Mouse (Mus musculus) heart, embryonic 13.5 days (tissue): ENCODE measurements around the gene Banf1. TPM values are rescaled to one million over a fixed set of nuclear protein-coding genes. Genes with fewer than 3 reads are reported as not detected.
"Not testable (repeated sequence)": the region's sequence is repeated elsewhere in the genome, so short reads cannot be mapped to it uniquely, and the experiment has no call there.

Experiments used
- ATAC-seq: fragments of 200-750 bp; cut with Nextera tagmentation; 2 replicates; pipeline ENCODE4 v1.8.0; 2017; ENCODE audit warnings: moderate TSS enrichment; ENCODE audit not compliant: insufficient number of reproducible peaks, low FRiP score, low TSS enrichment; ENCODE audit errors: extremely low read depth
- H3K27ac ChIP-seq: fragments of 300-500 bp; sonication (generic); replicated peaks from 2 replicates; pipeline ENCODE4 v1.5.1; 2015; ENCODE audit warnings: moderate library complexity, mild to moderate bottlenecking, inconsistent platforms
- H3K27me3 ChIP-seq: fragments of 300-500 bp; sonication (generic); replicated peaks from 2 replicates; pipeline ENCODE4 v1.6.1; 2015; ENCODE audit warnings: mild to moderate bottlenecking, inconsistent platforms
- H3K36me3 ChIP-seq: fragments of 300-500 bp; sonication (generic); 2 replicates; pipeline ENCODE4 v1.6.1; 2015; ENCODE audit warnings: mild to moderate bottlenecking, inconsistent platforms
- H3K4me1 ChIP-seq: fragments of 300-500 bp; sonication (generic); 2 replicates; pipeline ENCODE4 v1.6.1; 2015; ENCODE audit warnings: inconsistent platforms
- H3K4me2 ChIP-seq: fragments of 300-500 bp; sonication (generic); 2 replicates; pipeline ENCODE4 v1.6.1; 2015; ENCODE audit warnings: inconsistent platforms, mild to moderate bottlenecking, moderate library complexity
- H3K4me3 ChIP-seq: fragments of 300-500 bp; sonication (generic); 2 replicates; pipeline ENCODE4 v1.5.1; 2015; ENCODE audit warnings: moderate library complexity, mild to moderate bottlenecking, inconsistent platforms
- H3K9ac ChIP-seq: fragments of 300-500 bp; sonication (generic); 2 replicates; pipeline ENCODE4 v1.6.1; 2015; ENCODE audit warnings: inconsistent platforms, mild to moderate bottlenecking, moderate library complexity
- H3K9me3 ChIP-seq: fragments of 300-500 bp; sonication (generic); 2 replicates; pipeline ENCODE4 v1.6.1; 2016; ENCODE audit warnings: inconsistent platforms
- WGBS: fragments of 180-500 bp; shearing (Covaris S2); methylation state at CpG from one replicate; pipeline ENCODE4 v1.1.7; 2015; ENCODE audit warnings: mixed read lengths; 5-methylcytosine and 5-hydroxymethylcytosine counted together
- polyA plus RNA-seq: library from polyadenylated mRNA; unstranded; fragments of >200 nt; fragmentation: Nextera tagmentation; extraction: Ambion mirVana; gene quantifications from 2 replicates; pipeline ENCODE4 v1.2.1, GENCODE M21; 2015

The Banf1 gene
- polyA plus RNA-seq, 1 experiment from 2014 or later, result 399 TPM

- H3K4me2 ChIP-seq, H3K36me3 ChIP-seq, ATAC-seq, H3K9me3 ChIP-seq, H3K27me3 ChIP-seq, H3K4me1 ChIP-seq, H3K4me3 ChIP-seq: not testable (repeated sequence)
- WGBS, result 66% methylated on average over 4 of the region's 4 CpGs
- H3K27ac ChIP-seq, result peak overlapping the region; percentile 20; the same call in 1 of the 2 replicates
- H3K9ac ChIP-seq, result peak overlapping the region; percentile 16; the same call in 1 of the 2 replicates
Measured at GRCm38 (mm10) chr19:5401073-5401472, 34.1 kb upstream of the Banf1 start.

- H3K4me3 ChIP-seq, result no peak overlapping the region
- no peaks in the 10 kb centered on the region for H3K27me3 ChIP-seq
- no peak overlapping the region for H3K4me2 ChIP-seq
- no peak overlapping the region for H3K27ac ChIP-seq
- ATAC-seq, result no peak
- H3K36me3 ChIP-seq, result no peaks in the 10 kb centered on the region
- peaks cover 21% of the 10 kb centered on the region for H3K4me1 ChIP-seq
- WGBS, result 63% methylated on average over 4 of the region's 4 CpGs
- no peak overlapping the region for H3K9ac ChIP-seq
- no peaks in the 10 kb centered on the region for H3K9me3 ChIP-seq
Measured at GRCm38 (mm10) chr19:5395371-5395770, 28.4 kb upstream of the Banf1 start.

- no peak overlapping the region for H3K4me3 ChIP-seq
- no peak for ATAC-seq
- H3K27me3 ChIP-seq, result no peaks in the 10 kb centered on the region
- no peaks in the 10 kb centered on the region for H3K36me3 ChIP-seq
- no peak overlapping the region for H3K4me2 ChIP-seq
- H3K9ac ChIP-seq, result no peak overlapping the region
- H3K27ac ChIP-seq, result no peak overlapping the region
- WGBS, result 41% methylated on average over 10 of the region's 10 CpGs
- H3K9me3 ChIP-seq, result no peaks in the 10 kb centered on the region
- H3K4me1 ChIP-seq, result peaks cover 33% of the 10 kb centered on the region
Measured at GRCm38 (mm10) chr19:5394168-5394567, 27.2 kb upstream of the Banf1 start.

DNA sequence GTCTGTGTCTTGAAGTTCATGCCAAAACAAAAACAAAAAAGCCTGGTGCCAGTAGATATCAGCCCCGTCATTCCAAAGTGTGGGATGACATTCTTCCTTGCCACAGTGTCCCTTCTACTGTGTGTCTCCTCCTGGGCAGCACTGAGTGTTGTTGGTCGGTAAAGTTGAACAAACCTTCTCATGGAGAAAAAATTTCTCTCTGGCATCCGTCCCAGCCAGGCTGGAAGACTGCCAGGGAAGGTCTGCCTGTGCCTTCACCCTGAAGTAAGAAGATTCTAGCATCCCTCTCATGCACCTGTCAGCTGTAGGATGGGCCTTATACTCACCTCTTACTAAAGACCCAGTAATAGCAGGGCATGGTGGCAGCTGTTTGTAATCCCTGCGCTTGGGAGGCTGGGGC is 25.9 kb upstream of the Banf1 start:
- Histone ChIP-seq H3K9ac (peak overlapping the region; percentile 40), H3K4me3 (no peak overlapping the region), H3K9me3 (no peaks in the 10 kb centered on the region), H3K27me3 (no peaks in the 10 kb centered on the region), H3K4me1 (peaks cover 35% of the 10 kb centered on the region), H3K36me3 (no peaks in the 10 kb centered on the region), H3K27ac (peak overlapping the region; percentile 81), H3K4me2 (0 out of 2 replicates have a peak overlapping the region, but pooled peaks have one; percentile 7)
- no peak for ATAC-seq
- 30% methylated on average over 4 of the region's 4 CpGs for WGBS

- ATAC-seq, result no peak
- H3K9me3 ChIP-seq, result no peaks in the 10 kb centered on the region
- peak overlapping the region; percentile 100 for H3K4me3 ChIP-seq
- peak overlapping the region; percentile 90 for H3K4me2 ChIP-seq
- no peak overlapping the region for H3K27ac ChIP-seq
- H3K36me3 ChIP-seq, result peaks cover 11% of the 10 kb centered on the region
- H3K9ac ChIP-seq, result peak overlapping the region; percentile 98
- no peaks in the 10 kb centered on the region for H3K27me3 ChIP-seq
- peaks cover 51% of the 10 kb centered on the region for H3K4me1 ChIP-seq
- WGBS, result 62% methylated on average over 8 of the region's 8 CpGs
Measured at GRCm38 (mm10) chr19:5390416-5390815, 23.4 kb upstream of the Banf1 start.

- Histone ChIP-seq H3K9ac (peak overlapping the region; percentile 98), H3K4me3 (peak overlapping the region; percentile 100), H3K9me3 (no peaks in the 10 kb centered on the region), H3K4me2 (peak overlapping the region; percentile 90), H3K36me3 (peaks cover 19% of the 10 kb centered on the region), H3K4me1 (peaks cover 51% of the 10 kb centered on the region), H3K27me3 (no peaks in the 10 kb centered on the region), H3K27ac (peak overlapping the region; percentile 90)
- WGBS, result 20% methylated on average over 12 of the region's 12 CpGs
- no peak for ATAC-seq
Measured at GRCm38 (mm10) chr19:5389647-5390046, 22.7 kb upstream of the Banf1 start.

DNA sequence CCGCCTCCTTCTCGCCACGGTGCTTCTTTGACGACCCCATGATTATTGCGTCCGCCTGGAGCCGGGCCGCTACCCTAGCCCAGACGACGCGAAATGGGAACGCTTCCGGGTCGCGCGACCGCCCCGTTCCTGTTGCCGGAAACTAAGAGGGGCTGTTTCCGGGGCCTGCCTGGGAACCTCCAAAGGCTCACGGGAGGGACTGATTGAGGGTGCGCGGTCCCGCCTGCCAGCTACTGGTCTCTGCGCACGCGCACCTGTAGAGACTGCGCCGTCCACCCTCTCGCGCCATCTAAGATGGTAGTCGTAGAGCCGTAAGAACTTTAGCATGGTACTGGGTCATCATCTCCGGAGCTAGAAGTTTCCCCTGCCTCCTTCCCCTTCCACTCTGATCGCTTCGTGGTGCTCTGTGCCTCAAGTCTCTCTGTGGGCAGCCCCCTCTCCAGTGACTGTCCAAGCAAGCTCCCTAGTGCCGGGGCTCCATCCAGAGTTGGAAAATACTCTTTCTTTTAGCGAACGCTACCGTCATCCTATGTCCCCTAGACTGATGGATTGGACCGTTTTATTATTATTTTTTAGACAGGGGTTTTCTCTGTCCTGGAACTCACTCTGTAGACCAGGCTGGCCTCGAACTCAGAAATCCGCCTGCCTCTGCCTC is 21.7 kb upstream of the Banf1 start, which contains the start of gene Sart1:
Gene Sart1, minus strand, starts transcription at position 116 of the 655 bp plus-strand sequence.
- peaks cover 28% of the 10 kb centered on the region for H3K36me3 ChIP-seq
- peaks cover 51% of the 10 kb centered on the region for H3K4me1 ChIP-seq
- no peaks in the 10 kb centered on the region for H3K9me3 ChIP-seq
- H3K27ac ChIP-seq, result peak within 1 kb of the TSS; percentile 90
- peak within 1 kb of the TSS; percentile 100 for H3K4me3 ChIP-seq
- H3K9ac ChIP-seq, result peak within 1 kb of the TSS; percentile 98
- no peaks in the 10 kb centered on the region for H3K27me3 ChIP-seq
- peak; percentile 87 for ATAC-seq
- H3K4me2 ChIP-seq, result peak within 1 kb of the TSS; percentile 90
- 1% methylated on average over 43 of the region's 43 CpGs for WGBS

GRCm38 (mm10) chr19:5388011-5388441 is 21.1 kb upstream of the Banf1 start:
- Histone ChIP-seq H3K9me3 (no peaks in the 10 kb centered on the region), H3K4me3 (peak overlapping the region; percentile 100), H3K4me2 (peak overlapping the region; percentile 90), H3K4me1 (peaks cover 47% of the 10 kb centered on the region), H3K27me3 (no peaks in the 10 kb centered on the region), H3K9ac (peak overlapping the region; percentile 98), H3K27ac (peak overlapping the region; percentile 90), H3K36me3 (peaks cover 35% of the 10 kb centered on the region)
- WGBS, result 1% methylated on average over 41 of the region's 43 CpGs
- peak; percentile 45; the same call in 1 of the 2 replicates for ATAC-seq

- H3K27ac ChIP-seq, result no peak overlapping the region
- H3K9me3 ChIP-seq, result no peaks in the 10 kb centered on the region
- WGBS, result 90% methylated on average over 8 of the region's 8 CpGs
- H3K9ac ChIP-seq, result no peak overlapping the region
- H3K4me3 ChIP-seq, result no peak overlapping the region
- peaks cover 68% of the 10 kb centered on the region for H3K36me3 ChIP-seq
- H3K27me3 ChIP-seq, result no peaks in the 10 kb centered on the region
- H3K4me2 ChIP-seq, result no peak overlapping the region
- ATAC-seq, result no peak
- H3K4me1 ChIP-seq, result peaks cover 23% of the 10 kb centered on the region
Measured at GRCm38 (mm10) chr19:5384715-5385114, 17.7 kb upstream of the Banf1 start.

- no peak overlapping the region for H3K27ac ChIP-seq
- no peaks in the 10 kb centered on the region for H3K27me3 ChIP-seq
- peaks cover 16% of the 10 kb centered on the region for H3K4me1 ChIP-seq
- 87% methylated on average over 12 of the region's 12 CpGs for WGBS
- no peak overlapping the region for H3K9ac ChIP-seq
- H3K36me3 ChIP-seq, result peaks cover 82% of the 10 kb centered on the region
- no peak overlapping the region for H3K4me2 ChIP-seq
- no peak overlapping the region for H3K4me3 ChIP-seq
- no peaks in the 10 kb centered on the region for H3K9me3 ChIP-seq
- no peak for ATAC-seq
Measured at GRCm38 (mm10) chr19:5383326-5383725, 16.4 kb upstream of the Banf1 start.

DNA sequence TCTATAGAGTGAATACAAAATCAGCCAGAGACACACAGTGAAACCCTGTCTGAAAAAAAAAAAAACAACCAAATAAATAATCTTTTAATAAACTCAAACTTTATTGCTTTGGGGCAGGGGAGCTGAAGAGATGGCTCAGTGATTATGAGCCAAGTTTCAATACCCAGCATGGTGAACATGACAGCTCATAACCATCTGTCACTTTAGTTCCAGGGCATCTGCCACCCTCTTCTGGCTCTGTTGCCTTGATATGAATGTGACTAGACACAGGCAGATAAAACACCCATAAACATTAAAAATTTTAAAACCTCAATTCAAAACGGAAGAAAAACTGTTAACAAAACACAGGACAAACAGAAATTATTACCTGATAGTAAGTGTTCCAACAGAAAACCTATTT is 10.5 kb upstream of the Banf1 start:
- peaks cover 89% of the 10 kb centered on the region for H3K36me3 ChIP-seq

GRCm38 (mm10) chr19:5374748-5375147 is 7.8 kb upstream of the Banf1 start:
- Histone ChIP-seq H3K4me3 (no peak overlapping the region), H3K9me3 (no peaks in the 10 kb centered on the region), H3K4me1 (no peaks in the 10 kb centered on the region), H3K27ac (no peak overlapping the region), H3K9ac (no peak overlapping the region; the same call in 1 of the 2 replicates), H3K4me2 (no peak overlapping the region), H3K27me3 (no peaks in the 10 kb centered on the region), H3K36me3 (peaks cover 87% of the 10 kb centered on the region)
- ATAC-seq, result no peak
- WGBS, result 63% methylated on average over 4 of the region's 4 CpGs

More for the DNA sequence above, 10.5 kb upstream of the Banf1 start:
- Histone ChIP-seq H3K4me3 (no peak overlapping the region), H3K9me3 (no peaks in the 10 kb centered on the region), H3K9ac (no peak overlapping the region), H3K27ac (no peak overlapping the region), H3K27me3 (no peaks in the 10 kb centered on the region), H3K4me1 (no peaks in the 10 kb centered on the region), H3K4me2 (no peak overlapping the region)
- no peak for ATAC-seq
- WGBS, result 87% methylated on average over 1 of the region's 1 CpGs
